Mouse (Mus musculus) c-Kit-positive CD71-positive TER-119-positive erythroid progenitor cells, embryonic 14.5 days (primary cell): ENCODE data around the gene Ssxb6.
"Not testable (repeated sequence)": the region's sequence is repeated elsewhere in the genome, so short reads cannot be mapped to it uniquely, and the experiment has no call there.

Source experiments
- DNase-seq: peaks from one replicate; pipeline ENCODE4 v3.0.0-alpha.2; 2013; ENCODE audit warnings: low spot score

The Ssxb6 gene

GRCm38 (mm10) chrX:8548155-8548554, at the start of gene Ssxb6:
Gene Ssxb6, minus strand, starts transcription at chrX:8548255.
- DNase-seq, result not testable (repeated sequence)

GRCm38 (mm10) chrX:8591716-8592115, 43.7 kb upstream of the Ssxb6 start, which contains the start of gene Ssxb3:
Gene Ssxb3, minus strand, starts transcription at chrX:8591816.
- DNase-seq, result not testable (repeated sequence)

GRCm38 (mm10) chrX:8524854-8525253, 23.2 kb downstream of the Ssxb6 start, which contains the start of gene Gm14459:
Gene Gm14459, minus strand, starts transcription at chrX:8524954.
- no peak for DNase-seq
